Mouse (Mus musculus): ENCODE results near the gene Ric1. TPM values are rescaled to one million over a fixed set of nuclear protein-coding genes. Genes with fewer than 3 reads are reported as not detected.

Ric1 gene
- 4.1 and 6.7 TPM in 2 replicates for polyA plus RNA-seq (2012; rRNA removed)

GRCm38 (mm10) chr19:29521637-29522435 lies at the start of gene Ric1:
Gene Ric1, plus strand, starts transcription at chr19:29522282.
- Histone ChIP-seq H3K4me3 (ENCODE audit: low read depth, low read length) (peak within 1 kb of the TSS; percentile 67), H3K36me3 (ENCODE audit: control insufficient read depth, insufficient read depth, low read length) (no peaks in the 10 kb centered on the region), H3K27ac (ENCODE audit: insufficient read depth, low read depth, low read length) (peak within 1 kb of the TSS; percentile 82), H3K4me1 (ENCODE audit: control insufficient read depth, insufficient read depth, insufficient read length, low read length) (peaks cover 3% of the 10 kb centered on the region), H3K27me3 (ENCODE audit: control insufficient read depth, insufficient read depth, low read length) (no peaks in the 10 kb centered on the region)
- WGBS, result 1% methylated on average over 74 of the region's 80 CpGs
- peak; percentile 80; the same call in 1 of the 2 replicates for TF ChIP-seq POLR2A (IDR thresholded peaks at IDR 0.05; ENCODE audit: low read depth, low read length)
- TF ChIP-seq CTCF (IDR thresholded peaks at IDR 0.05; ENCODE audit: extremely low read depth, insufficient read length, insufficient replicate concordance, low read depth, low read length), result no peak

GRCm38 (mm10) chr19:29472424-29472823 lies 49.7 kb upstream of the Ric1 start:
- H3K4me1 ChIP-seq (ENCODE audit: control insufficient read depth, insufficient read depth, insufficient read length, low read length), result peaks cover 12% of the 10 kb centered on the region; the same call in 1 of the 2 replicates
- no peak overlapping the region for H3K4me3 ChIP-seq (ENCODE audit: low read depth, low read length)
- H3K27me3 ChIP-seq (ENCODE audit: control insufficient read depth, insufficient read depth, low read length), result no peaks in the 10 kb centered on the region
- WGBS, result 35% methylated on average over 8 of the region's 8 CpGs
- H3K36me3 ChIP-seq (ENCODE audit: control insufficient read depth, insufficient read depth, low read length), result no peaks in the 10 kb centered on the region
- no peak overlapping the region for H3K27ac ChIP-seq (ENCODE audit: insufficient read depth, low read depth, low read length)
- no peak for TF ChIP-seq CTCF (IDR thresholded peaks at IDR 0.05; ENCODE audit: extremely low read depth, insufficient read length, insufficient replicate concordance, low read depth, low read length)
- no peak for TF ChIP-seq POLR2A (IDR thresholded peaks at IDR 0.05; ENCODE audit: low read depth, low read length)

GRCm38 (mm10) chr19:29472946-29473345 lies 49.1 kb upstream of the Ric1 start:
- 49% methylated on average over 5 of the region's 5 CpGs for WGBS
- TF ChIP-seq CTCF (IDR thresholded peaks at IDR 0.05; ENCODE audit: extremely low read depth, insufficient read length, insufficient replicate concordance, low read depth, low read length), result no peak
- TF ChIP-seq POLR2A (IDR thresholded peaks at IDR 0.05; ENCODE audit: low read depth, low read length), result no peak
- no peaks in the 10 kb centered on the region for H3K27me3 ChIP-seq (ENCODE audit: control insufficient read depth, insufficient read depth, low read length)
- no peak overlapping the region for H3K4me3 ChIP-seq (ENCODE audit: low read depth, low read length)
- H3K27ac ChIP-seq (ENCODE audit: insufficient read depth, low read depth, low read length), result no peak overlapping the region
- no peaks in the 10 kb centered on the region for H3K36me3 ChIP-seq (ENCODE audit: control insufficient read depth, insufficient read depth, low read length)
- peaks cover 12% of the 10 kb centered on the region; the same call in 1 of the 2 replicates for H3K4me1 ChIP-seq (ENCODE audit: control insufficient read depth, insufficient read depth, insufficient read length, low read length)

- 48% methylated on average over 2 of the region's 2 CpGs for WGBS
- H3K27ac ChIP-seq (ENCODE audit: insufficient read depth, low read depth, low read length), result no peak overlapping the region
- TF ChIP-seq CTCF (IDR thresholded peaks at IDR 0.05; ENCODE audit: extremely low read depth, insufficient read length, insufficient replicate concordance, low read depth, low read length), result no peak
- TF ChIP-seq POLR2A (IDR thresholded peaks at IDR 0.05; ENCODE audit: low read depth, low read length), result no peak
Measured at GRCm38 (mm10) chr19:29474803-29475202, 47.3 kb upstream of the Ric1 start.

GRCm38 (mm10) chr19:29475210-29475620 lies 46.9 kb upstream of the Ric1 start:
- TF ChIP-seq CTCF (IDR thresholded peaks at IDR 0.05; ENCODE audit: extremely low read depth, insufficient read length, insufficient replicate concordance, low read depth, low read length) (no peak), POLR2A (IDR thresholded peaks at IDR 0.05; ENCODE audit: low read depth, low read length) (no peak)
- H3K27me3 ChIP-seq (ENCODE audit: control insufficient read depth, insufficient read depth, low read length), result no peaks in the 10 kb centered on the region
- no peak overlapping the region for H3K27ac ChIP-seq (ENCODE audit: insufficient read depth, low read depth, low read length)
- H3K4me3 ChIP-seq (ENCODE audit: low read depth, low read length), result no peak overlapping the region
- H3K36me3 ChIP-seq (ENCODE audit: control insufficient read depth, insufficient read depth, low read length), result no peaks in the 10 kb centered on the region
- WGBS, result 19% methylated on average over 4 of the region's 4 CpGs
- peaks cover 8% of the 10 kb centered on the region; the same call in 1 of the 2 replicates for H3K4me1 ChIP-seq (ENCODE audit: control insufficient read depth, insufficient read depth, insufficient read length, low read length)

More at GRCm38 (mm10) chr19:29474803-29475202, 47.3 kb upstream of the Ric1 start:
- Histone ChIP-seq H3K27me3 (ENCODE audit: control insufficient read depth, insufficient read depth, low read length) (no peaks in the 10 kb centered on the region), H3K36me3 (ENCODE audit: control insufficient read depth, insufficient read depth, low read length) (no peaks in the 10 kb centered on the region), H3K4me3 (ENCODE audit: low read depth, low read length) (no peak overlapping the region), H3K4me1 (ENCODE audit: control insufficient read depth, insufficient read depth, insufficient read length, low read length) (peaks cover 10% of the 10 kb centered on the region; the same call in 1 of the 2 replicates)

GRCm38 (mm10) chr19:29478598-29478997 lies 43.5 kb upstream of the Ric1 start:
- no peaks in the 10 kb centered on the region for H3K27me3 ChIP-seq (ENCODE audit: control insufficient read depth, insufficient read depth, low read length)
- no peaks in the 10 kb centered on the region for H3K36me3 ChIP-seq (ENCODE audit: control insufficient read depth, insufficient read depth, low read length)
- peaks cover 5% of the 10 kb centered on the region; the same call in 1 of the 2 replicates for H3K4me1 ChIP-seq (ENCODE audit: control insufficient read depth, insufficient read depth, insufficient read length, low read length)
- no peak overlapping the region for H3K27ac ChIP-seq (ENCODE audit: insufficient read depth, low read depth, low read length)
- H3K4me3 ChIP-seq (ENCODE audit: low read depth, low read length), result no peak overlapping the region
- 11% methylated on average over 4 of the region's 4 CpGs for WGBS
- no peak for TF ChIP-seq POLR2A (IDR thresholded peaks at IDR 0.05; ENCODE audit: low read depth, low read length)
- TF ChIP-seq CTCF (IDR thresholded peaks at IDR 0.05; ENCODE audit: extremely low read depth, insufficient read length, insufficient replicate concordance, low read depth, low read length), result no peak

- no peaks in the 10 kb centered on the region for H3K27me3 ChIP-seq (ENCODE audit: control insufficient read depth, insufficient read depth, low read length)
- WGBS, result 70% methylated on average over 6 of the region's 6 CpGs
Measured at GRCm38 (mm10) chr19:29481578-29481977, 40.5 kb upstream of the Ric1 start.

More at GRCm38 (mm10) chr19:29481578-29481977, 40.5 kb upstream of the Ric1 start:
- Histone ChIP-seq H3K4me3 (ENCODE audit: low read depth, low read length) (no peak overlapping the region), H3K36me3 (ENCODE audit: control insufficient read depth, insufficient read depth, low read length) (no peaks in the 10 kb centered on the region), H3K27ac (ENCODE audit: insufficient read depth, low read depth, low read length) (no peak overlapping the region), H3K4me1 (ENCODE audit: control insufficient read depth, insufficient read depth, insufficient read length, low read length) (peaks cover 3% of the 10 kb centered on the region; the same call in 1 of the 2 replicates)
- no peak for TF ChIP-seq POLR2A (IDR thresholded peaks at IDR 0.05; ENCODE audit: low read depth, low read length)
- TF ChIP-seq CTCF (IDR thresholded peaks at IDR 0.05; ENCODE audit: extremely low read depth, insufficient read length, insufficient replicate concordance, low read depth, low read length), result no peak

All from small intestine, adult 2 months (tissue).